Mouse (Mus musculus): ENCODE measurements around the gene Gcsam. TPM values are rescaled to one million over a fixed set of nuclear protein-coding genes. Genes with fewer than 3 reads are reported as not detected.

Gcsam gene
- total and polyA plus RNA-seq, 3 experiments, result 0.49 to 0.53 TPM; not detected in 1

GRCm38 (mm10) chr16:45635826-45636225, 25.6 kb downstream of the Gcsam start:
- Histone ChIP-seq H3K9me3 (replicated peaks) (no peaks in the 10 kb centered on the region), H3K27me3 (ENCODE audit: insufficient read depth, low read length) (no peaks in the 10 kb centered on the region), H3K4me1 (ENCODE audit: insufficient read depth, low read depth, low read length) (no peaks in the 10 kb centered on the region), H3K36me3 (replicated peaks) (no peaks in the 10 kb centered on the region), H3K4me3 (ENCODE audit: low read depth, low read length) (no peak overlapping the region)
- DNase-seq (ENCODE audit: low spot score), result no peak
- TF ChIP-seq POLR2AphosphoS5 (IDR thresholded peaks at IDR 0.05; ENCODE audit: insufficient replicate concordance, low read depth, low read length), result no peak
- no peak for TF ChIP-seq CTCF (IDR thresholded peaks at IDR 0.05; ENCODE audit: low read depth, low read length)
- TF ChIP-seq GATA1 (IDR thresholded peaks at IDR 0.05; ENCODE audit: borderline replicate concordance, low read length), result no peak
- TF ChIP-seq GATA2 (IDR thresholded peaks at IDR 0.05; ENCODE audit: borderline replicate concordance, low read depth, low read length), result no peak
- TF ChIP-seq TAL1 (conservative IDR thresholded peaks at IDR 0.05; ENCODE audit: low read depth, low read length), result no peak
- no peak for ATAC-seq (ENCODE audit: extremely low read depth, insufficient number of reproducible peaks, low FRiP score, poor library complexity, severe bottlenecking)

- DNase-seq (ENCODE audit: low spot score) (no peak), ATAC-seq (ENCODE audit: extremely low read depth, insufficient number of reproducible peaks, low FRiP score, poor library complexity, severe bottlenecking) (no peak)
- H3K4me3 ChIP-seq (ENCODE audit: low read depth, low read length), result no peak overlapping the region
- H3K27me3 ChIP-seq (ENCODE audit: insufficient read depth, low read length), result no peaks in the 10 kb centered on the region
- no peaks in the 10 kb centered on the region for H3K36me3 ChIP-seq (replicated peaks)
- no peaks in the 10 kb centered on the region for H3K9me3 ChIP-seq (replicated peaks)
- TF ChIP-seq POLR2AphosphoS5 (IDR thresholded peaks at IDR 0.05; ENCODE audit: insufficient replicate concordance, low read depth, low read length) (no peak), TAL1 (conservative IDR thresholded peaks at IDR 0.05; ENCODE audit: low read depth, low read length) (no peak), GATA2 (IDR thresholded peaks at IDR 0.05; ENCODE audit: borderline replicate concordance, low read depth, low read length) (no peak), CTCF (IDR thresholded peaks at IDR 0.05; ENCODE audit: low read depth, low read length) (no peak), GATA1 (IDR thresholded peaks at IDR 0.05; ENCODE audit: borderline replicate concordance, low read length) (no peak)
- no peaks in the 10 kb centered on the region for H3K4me1 ChIP-seq (ENCODE audit: insufficient read depth, low read depth, low read length)
Observed at GRCm38 (mm10) chr16:45640070-45640762, 30.0 kb downstream of the Gcsam start.

- no peak overlapping the region for H3K4me3 ChIP-seq (ENCODE audit: low read depth, low read length)
- no peaks in the 10 kb centered on the region for H3K4me1 ChIP-seq (ENCODE audit: insufficient read depth, low read depth, low read length)
- no peaks in the 10 kb centered on the region for H3K36me3 ChIP-seq (replicated peaks)
Observed at GRCm38 (mm10) chr16:45641301-45641700, 31.1 kb downstream of the Gcsam start.

GRCm38 (mm10) chr16:45643944-45644343, 33.8 kb downstream of the Gcsam start:
- H3K4me3 ChIP-seq (ENCODE audit: low read depth, low read length), result no peak overlapping the region
- H3K4me1 ChIP-seq (ENCODE audit: insufficient read depth, low read depth, low read length), result no peaks in the 10 kb centered on the region
- DNase-seq (ENCODE audit: low spot score), result no peak
- H3K36me3 ChIP-seq (replicated peaks), result no peaks in the 10 kb centered on the region
- no peaks in the 10 kb centered on the region for H3K27me3 ChIP-seq (ENCODE audit: insufficient read depth, low read length)
- ATAC-seq (ENCODE audit: extremely low read depth, insufficient number of reproducible peaks, low FRiP score, poor library complexity, severe bottlenecking), result no peak
- no peak for TF ChIP-seq GATA1 (IDR thresholded peaks at IDR 0.05; ENCODE audit: borderline replicate concordance, low read length)
- no peak for TF ChIP-seq GATA2 (IDR thresholded peaks at IDR 0.05; ENCODE audit: borderline replicate concordance, low read depth, low read length)
- TF ChIP-seq CTCF (IDR thresholded peaks at IDR 0.05; ENCODE audit: low read depth, low read length), result no peak
- no peak for TF ChIP-seq TAL1 (conservative IDR thresholded peaks at IDR 0.05; ENCODE audit: low read depth, low read length)
- no peak for TF ChIP-seq POLR2AphosphoS5 (IDR thresholded peaks at IDR 0.05; ENCODE audit: insufficient replicate concordance, low read depth, low read length)
- no peaks in the 10 kb centered on the region for H3K9me3 ChIP-seq (replicated peaks)

More at GRCm38 (mm10) chr16:45641301-45641700, 31.1 kb downstream of the Gcsam start:
- ATAC-seq (ENCODE audit: extremely low read depth, insufficient number of reproducible peaks, low FRiP score, poor library complexity, severe bottlenecking), result no peak
- H3K9me3 ChIP-seq (replicated peaks), result no peaks in the 10 kb centered on the region
- TF ChIP-seq CTCF (IDR thresholded peaks at IDR 0.05; ENCODE audit: low read depth, low read length), result no peak
- H3K27me3 ChIP-seq (ENCODE audit: insufficient read depth, low read length), result no peaks in the 10 kb centered on the region
- DNase-seq (ENCODE audit: low spot score), result no peak

GRCm38 (mm10) chr16:45644380-45644779, 34.2 kb downstream of the Gcsam start:
- Histone ChIP-seq H3K9me3 (replicated peaks) (no peaks in the 10 kb centered on the region), H3K4me3 (ENCODE audit: low read depth, low read length) (no peak overlapping the region), H3K36me3 (replicated peaks) (no peaks in the 10 kb centered on the region), H3K4me1 (ENCODE audit: insufficient read depth, low read depth, low read length) (no peaks in the 10 kb centered on the region), H3K27me3 (ENCODE audit: insufficient read depth, low read length) (no peaks in the 10 kb centered on the region)
- TF ChIP-seq CTCF (IDR thresholded peaks at IDR 0.05; ENCODE audit: low read depth, low read length), result no peak
- TF ChIP-seq POLR2AphosphoS5 (IDR thresholded peaks at IDR 0.05; ENCODE audit: insufficient replicate concordance, low read depth, low read length), result no peak
- TF ChIP-seq GATA2 (IDR thresholded peaks at IDR 0.05; ENCODE audit: borderline replicate concordance, low read depth, low read length), result no peak
- TF ChIP-seq TAL1 (conservative IDR thresholded peaks at IDR 0.05; ENCODE audit: low read depth, low read length), result no peak
- TF ChIP-seq GATA1 (IDR thresholded peaks at IDR 0.05; ENCODE audit: borderline replicate concordance, low read length), result no peak
- DNase-seq (ENCODE audit: low spot score) (no peak), ATAC-seq (ENCODE audit: extremely low read depth, insufficient number of reproducible peaks, low FRiP score, poor library complexity, severe bottlenecking) (peak; percentile 34; the same call in 1 of the 2 replicates)

- Histone ChIP-seq H3K9me3 (replicated peaks) (no peaks in the 10 kb centered on the region), H3K36me3 (replicated peaks) (no peaks in the 10 kb centered on the region), H3K27me3 (ENCODE audit: insufficient read depth, low read length) (peaks cover 7% of the 10 kb centered on the region; the same call in 1 of the 2 replicates), H3K4me1 (ENCODE audit: insufficient read depth, low read depth, low read length) (no peaks in the 10 kb centered on the region), H3K4me3 (ENCODE audit: low read depth, low read length) (no peak overlapping the region)
- ATAC-seq (ENCODE audit: extremely low read depth, insufficient number of reproducible peaks, low FRiP score, poor library complexity, severe bottlenecking) (no peak), DNase-seq (ENCODE audit: low spot score) (no peak)
- TF ChIP-seq GATA1 (IDR thresholded peaks at IDR 0.05; ENCODE audit: borderline replicate concordance, low read length) (no peak), CTCF (IDR thresholded peaks at IDR 0.05; ENCODE audit: low read depth, low read length) (no peak), GATA2 (IDR thresholded peaks at IDR 0.05; ENCODE audit: borderline replicate concordance, low read depth, low read length) (no peak), POLR2AphosphoS5 (IDR thresholded peaks at IDR 0.05; ENCODE audit: insufficient replicate concordance, low read depth, low read length) (no peak), TAL1 (conservative IDR thresholded peaks at IDR 0.05; ENCODE audit: low read depth, low read length) (no peak)
Observed at GRCm38 (mm10) chr16:45651497-45651896, 41.3 kb downstream of the Gcsam start.
